Mouse (Mus musculus): ENCODE results near the gene Senp1.
A peak's percentile ranks its signal among the peaks of the same experiment; 100 is the strongest.

Gene Senp1

GRCm38 (mm10) chr15:98093121-98094011 lies at the start of gene Senp1:
Senp1 (minus strand) TSS chr15:98093744.
- peak; percentile 89 for DNase-seq

DNA sequence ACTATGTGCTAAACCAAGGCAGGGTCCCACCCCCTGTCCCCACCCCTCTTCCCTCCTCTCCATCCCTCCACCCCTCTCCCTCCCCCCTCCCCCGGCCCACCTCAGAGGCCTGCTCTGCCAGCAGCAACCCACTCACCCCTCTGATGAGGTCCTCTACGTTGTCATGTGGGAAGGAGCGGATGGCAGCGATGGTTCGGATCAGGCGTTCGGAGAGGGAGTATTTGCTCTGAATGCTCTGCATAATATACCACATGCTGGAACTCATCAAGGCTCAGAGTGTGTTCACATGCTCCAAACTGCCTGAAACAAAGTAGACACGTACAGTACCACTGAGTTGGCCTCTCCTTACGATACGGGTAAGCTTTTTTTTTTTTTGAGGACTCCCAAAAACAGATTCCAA lies 49.0 kb upstream of the Senp1 start:
- DNase-seq, result no peak

- no peak for DNase-seq
These were observed 47.3 kb upstream of the Senp1 start for GRCm38 (mm10) chr15:98140809-98141208.

- no peak for DNase-seq
These were observed 46.2 kb upstream of the Senp1 start for GRCm38 (mm10) chr15:98139763-98140162.

- no peak for DNase-seq
These were observed 43.3 kb upstream of the Senp1 start for GRCm38 (mm10) chr15:98136871-98137270.

GRCm38 (mm10) chr15:98135671-98136070 lies 42.1 kb upstream of the Senp1 start:
- DNase-seq, result no peak

DNA sequence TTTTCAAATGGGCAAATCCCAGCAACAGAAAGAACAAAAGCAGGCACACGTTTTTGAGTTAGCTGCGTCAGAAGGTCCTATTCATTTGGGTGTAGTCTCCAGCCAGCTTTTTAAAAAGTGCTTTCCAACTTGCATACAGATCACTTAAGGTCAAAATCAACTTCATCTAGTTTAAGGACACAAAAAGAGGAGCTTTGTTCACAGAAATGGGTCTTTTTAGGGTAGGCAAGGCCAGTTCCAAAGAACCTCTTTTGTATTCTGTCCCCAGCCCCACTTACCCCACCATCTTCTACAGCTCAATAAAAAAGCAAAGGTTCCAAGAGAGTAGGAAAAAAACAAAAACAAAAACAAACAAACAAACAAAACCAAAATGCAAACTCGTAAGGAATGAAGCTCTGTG lies 41.1 kb upstream of the Senp1 start:
- no peak for DNase-seq

DNA sequence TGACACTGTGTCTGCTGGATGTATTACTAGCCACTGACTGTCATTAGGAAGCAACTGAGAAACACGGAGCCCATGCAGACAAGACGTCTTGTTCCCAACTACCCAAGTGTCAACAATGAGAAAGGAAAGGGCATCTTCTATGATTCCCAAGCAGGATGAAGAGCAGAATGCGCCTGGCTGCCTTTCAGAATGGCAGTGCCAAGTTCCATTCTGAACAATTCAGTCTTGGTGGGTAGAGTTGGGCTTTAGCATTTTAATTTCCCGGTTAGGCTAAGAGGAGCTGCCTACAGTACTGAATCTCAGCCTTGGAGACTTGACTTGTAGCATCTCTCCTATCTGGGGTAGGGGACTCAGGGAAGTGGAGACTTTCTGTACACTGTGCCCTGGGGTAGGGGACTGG lies 40.5 kb upstream of the Senp1 start:
- no peak for DNase-seq

DNA sequence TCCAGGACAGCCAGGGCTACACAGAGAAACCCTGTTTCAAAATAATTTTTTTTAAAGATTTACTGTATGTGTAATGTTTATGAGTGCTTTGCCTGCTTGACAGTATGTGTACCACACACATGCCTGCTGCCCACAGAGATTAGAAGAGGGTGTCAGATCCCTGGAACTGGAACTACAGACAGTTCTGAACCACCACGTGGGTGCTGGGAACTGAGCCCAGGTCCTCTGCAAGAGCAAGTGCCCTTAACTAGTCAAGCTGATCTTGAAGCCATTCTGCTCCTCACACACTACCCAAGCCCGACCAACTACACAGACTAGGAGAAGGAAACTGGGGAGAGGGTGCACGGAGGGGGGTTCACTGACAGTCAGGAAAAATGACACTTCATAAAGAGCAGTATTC lies 39.9 kb upstream of the Senp1 start:
- no peak for DNase-seq

- DNase-seq, result no peak
These were observed 38.6 kb upstream of the Senp1 start for GRCm38 (mm10) chr15:98131942-98132655.

DNA sequence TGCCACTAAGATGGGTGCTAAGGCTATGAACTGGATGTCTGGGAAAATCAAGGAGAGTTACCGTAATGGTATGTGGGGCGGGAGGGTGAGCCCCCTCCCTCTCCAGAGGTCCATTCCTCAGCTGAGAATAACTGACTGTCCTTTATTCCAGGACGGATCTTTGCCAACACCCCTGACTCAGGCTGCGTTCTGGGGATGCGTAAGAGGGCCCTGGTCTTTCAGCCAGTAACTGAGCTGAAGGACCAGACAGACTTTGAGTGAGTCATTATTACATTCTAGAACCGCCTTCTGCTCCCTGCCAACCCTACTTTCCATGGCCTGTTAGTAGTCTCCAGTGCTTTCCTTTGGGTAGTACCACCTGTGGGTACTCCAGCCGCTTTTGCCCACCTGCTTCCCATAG lies 37.9 kb upstream of the Senp1 start:
- no peak for DNase-seq

- DNase-seq, result no peak
These were observed 37.5 kb upstream of the Senp1 start for GRCm38 (mm10) chr15:98131001-98131400.

- DNase-seq, result no peak
These were observed 27.3 kb upstream of the Senp1 start for GRCm38 (mm10) chr15:98120831-98121230.

DNA sequence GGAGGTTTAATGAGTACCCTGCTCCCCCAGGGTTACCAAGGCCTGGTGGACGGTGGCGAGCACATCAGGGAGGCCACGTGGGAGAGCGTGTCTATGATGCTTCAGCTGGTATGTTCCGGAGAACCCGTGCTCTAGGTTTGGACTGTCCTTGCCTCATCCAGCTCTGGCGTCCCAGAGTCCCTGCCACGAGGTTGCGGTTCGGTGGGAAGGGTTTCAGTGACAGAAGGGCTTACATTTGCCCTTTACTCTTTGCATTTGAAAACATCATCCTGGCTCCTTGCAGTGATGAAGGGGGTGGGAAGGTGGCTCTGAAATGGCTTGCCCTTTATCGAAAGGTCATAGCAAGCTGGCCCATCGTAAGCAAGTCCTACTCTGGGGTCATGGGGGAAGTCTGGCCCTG lies 25.8 kb upstream of the Senp1 start:
- DNase-seq, result no peak

GRCm38 (mm10) chr15:98116287-98116686 lies 22.7 kb upstream of the Senp1 start:
- DNase-seq, result no peak

DNA sequence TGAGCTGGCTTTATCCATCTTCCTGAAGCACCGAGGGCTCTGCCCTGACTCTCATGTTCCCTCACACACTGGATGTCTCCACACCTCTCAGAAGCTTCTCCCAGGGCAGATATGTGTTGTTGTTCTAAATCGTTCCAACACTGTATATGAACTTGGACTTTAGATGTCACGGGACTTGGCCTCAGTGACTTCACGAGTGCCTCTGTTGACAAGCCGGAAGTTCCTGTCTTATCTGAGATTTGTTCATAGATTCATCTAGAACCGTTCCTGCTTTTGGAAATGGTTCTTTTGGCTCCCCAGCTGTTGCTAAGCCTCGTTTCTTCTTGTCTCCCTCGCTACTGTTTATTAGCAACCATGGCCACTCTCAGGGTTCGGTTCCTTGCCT lies 22.2 kb upstream of the Senp1 start:
- DNase-seq, result no peak

DNA sequence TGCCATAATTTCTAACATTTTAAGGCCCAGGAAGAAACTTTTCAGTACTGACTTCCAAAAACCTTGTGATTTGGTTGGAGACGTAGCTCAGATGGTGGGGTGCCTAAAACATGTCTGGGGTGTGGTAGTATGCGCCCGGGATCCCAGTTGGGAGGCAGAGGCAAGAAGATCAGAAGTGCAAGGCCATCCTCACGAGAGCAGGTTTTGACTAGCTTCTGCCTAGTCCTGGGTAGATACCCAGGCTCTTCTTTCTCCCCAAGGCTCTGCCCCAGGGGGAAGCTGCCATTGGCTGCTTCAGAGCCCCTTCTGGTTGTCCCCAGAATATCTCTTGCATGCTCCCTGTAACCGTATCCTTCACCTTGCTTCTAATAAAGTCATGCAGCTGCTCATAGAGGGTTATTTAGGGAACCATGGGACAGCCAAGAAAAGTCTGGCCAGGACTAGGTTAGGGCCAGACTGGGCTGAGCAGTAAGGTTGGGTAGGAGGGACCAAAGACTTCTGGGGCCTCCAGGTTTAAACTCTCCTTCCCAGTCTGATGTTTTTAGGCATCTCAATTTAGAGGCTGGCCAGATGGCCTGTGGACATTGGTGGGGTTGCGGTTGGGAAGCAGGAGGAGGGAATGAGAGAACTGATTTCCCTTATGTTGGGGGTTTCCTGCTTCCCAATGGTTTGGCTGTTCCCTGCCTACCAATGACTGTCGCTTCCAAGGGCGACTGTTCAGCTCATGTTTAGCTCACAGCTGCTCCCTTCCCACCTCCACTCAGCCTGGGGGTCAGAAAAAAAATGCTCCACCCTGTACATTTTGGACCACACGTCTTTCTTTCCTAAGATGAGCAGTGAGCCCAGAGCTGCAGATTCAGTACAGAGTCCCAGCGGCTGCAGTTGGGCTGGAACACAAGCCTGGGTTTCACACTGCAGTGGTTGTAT lies 21.6 kb upstream of the Senp1 start:
- DNase-seq, result no peak

DNA sequence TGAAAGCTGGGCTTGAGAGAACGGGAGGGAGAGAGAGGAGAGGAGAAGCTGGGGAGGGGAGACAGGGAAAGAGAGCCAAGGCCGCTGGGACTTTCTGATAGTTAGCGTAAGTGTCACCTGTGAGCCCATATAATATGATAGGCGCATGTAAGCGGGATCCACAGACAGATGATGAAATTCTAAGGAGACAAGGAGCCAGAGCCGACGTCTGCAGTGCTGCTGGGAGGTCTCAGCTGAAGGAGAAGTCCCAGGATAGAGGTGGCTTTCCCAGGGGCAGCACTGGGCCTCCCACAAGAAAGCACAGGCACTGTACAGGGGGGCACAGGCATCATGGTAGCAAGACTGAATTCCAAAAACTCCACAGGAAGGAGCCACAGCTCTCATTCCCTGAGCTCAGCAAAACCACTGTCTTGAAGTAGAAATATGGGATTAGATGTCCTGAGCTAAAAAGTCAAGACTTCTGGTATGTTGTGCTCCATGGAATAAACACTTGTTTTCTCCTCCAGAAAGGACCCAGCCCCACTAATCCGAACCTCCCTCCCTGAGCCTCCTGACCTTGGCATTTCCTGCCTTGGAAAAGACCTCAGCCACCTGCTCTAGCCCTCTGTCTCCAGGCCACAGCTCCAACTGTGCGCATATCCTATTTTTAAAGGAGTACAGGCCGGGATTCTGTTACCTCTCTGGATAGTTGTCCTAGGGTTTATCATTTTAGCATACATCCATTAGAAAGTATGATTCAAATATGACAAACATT lies 20.7 kb upstream of the Senp1 start:
- no peak for DNase-seq

- DNase-seq, result peak; percentile 24
These were observed 18.2 kb upstream of the Senp1 start for GRCm38 (mm10) chr15:98111791-98112190.

- DNase-seq, result peak; percentile 89
These were observed 15.0 kb upstream of the Senp1 start for GRCm38 (mm10) chr15:98108297-98109152.

DNA sequence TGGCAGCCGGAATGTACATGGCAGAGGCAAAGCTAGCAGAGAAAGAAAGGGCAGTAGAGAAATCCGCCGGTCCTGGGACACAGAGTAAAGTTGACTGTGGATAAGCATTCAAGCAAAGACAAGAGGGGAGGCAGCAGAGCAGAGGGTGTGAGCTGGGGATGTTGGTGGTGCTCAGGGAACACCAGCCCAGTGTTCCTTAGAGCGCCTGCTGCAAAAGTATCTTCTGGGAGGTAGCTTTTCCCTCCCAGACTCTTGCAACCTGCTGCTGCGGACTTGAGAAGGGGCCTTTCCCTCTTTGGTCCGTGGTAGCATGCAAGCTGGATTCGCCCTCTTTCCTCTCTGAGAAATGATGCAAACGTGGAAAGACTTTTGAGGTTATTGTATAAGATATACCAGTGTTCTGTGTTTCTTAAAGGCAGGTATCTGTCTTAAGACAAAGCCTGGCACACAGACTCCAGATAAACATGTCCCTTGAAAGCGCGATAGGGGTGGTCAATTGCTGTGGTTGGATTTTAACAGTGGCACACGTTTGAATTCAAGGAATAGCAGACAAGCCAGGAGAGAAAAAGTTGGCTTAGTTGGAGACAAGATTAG lies 14.3 kb upstream of the Senp1 start:
- DNase-seq, result no peak

Measured in kidney, adult 11 months (tissue).